Mouse (Mus musculus) liver, embryonic 14.5 days (tissue): ENCODE measurements around the gene Vps13d. TPM values are rescaled to one million over a fixed set of nuclear protein-coding genes. Genes with fewer than 3 reads are reported as not detected.

Experiments used
- ATAC-seq: fragments of 200-750 bp; cut with Nextera tagmentation; 2 replicates; pipeline ENCODE4 v1.8.0; 2017; ENCODE audit warnings: moderate number of reproducible peaks, mild to moderate bottlenecking, moderate library complexity; ENCODE audit not compliant: insufficient read depth
- DNase-seq, 3 experiments: peaks; one replicate each; pipeline ENCODE4 v3.0.0-alpha.2; 2012 to 2013; ENCODE audit warnings: low read depth in 3 of 3, low spot score in 3 of 3
- H3K27ac ChIP-seq: fragments of 300-500 bp; sonication (generic); 2 replicates; pipeline ENCODE4 v1.5.1; 2014; ENCODE audit warnings: moderate library complexity, mild to moderate bottlenecking, control low read depth, inconsistent platforms
- H3K27me3 ChIP-seq: fragments of 300-500 bp; sonication (generic); 2 replicates; pipeline ENCODE4 v1.6.1; 2014; ENCODE audit warnings: mild to moderate bottlenecking, low read length, moderate library complexity; ENCODE audit not compliant: control insufficient read depth, insufficient read depth
- H3K36me3 ChIP-seq: fragments of 300-500 bp; sonication (generic); replicated peaks from 2 replicates; pipeline ENCODE4 v1.6.1; 2014; ENCODE audit warnings: low read depth; ENCODE audit not compliant: control insufficient read depth, insufficient read depth
- H3K4me1 ChIP-seq, 2 experiments: fragments of 200-500 bp in 1 of 2; fragments of 300-500 bp in 1 of 2; sonication (generic) in 1 of 2; replicated peaks; 2 replicates each; pipeline ENCODE4 v1.6.1; 2012 to 2014; ENCODE audit warnings: antibody characterized with exemption in 1 of 2, inconsistent platforms in 1 of 2, low read length in 1 of 2; ENCODE audit not compliant: control insufficient read depth in 2 of 2, insufficient read depth in 2 of 2
- H3K4me2 ChIP-seq: fragments of 300-500 bp; sonication (generic); 2 replicates; pipeline ENCODE4 v1.6.1; 2014; ENCODE audit warnings: low read depth, mild to moderate bottlenecking, control low read depth, moderate library complexity
- H3K4me3 ChIP-seq, 2 experiments: fragments of 200-500 bp in 1 of 2; fragments of 300-500 bp in 1 of 2; sonication (generic) in 1 of 2; 2 replicates each; pipeline ENCODE4 v1.5.1; 2012 to 2014; ENCODE audit warnings: low read depth in 2 of 2, low read length in 2 of 2, mild to moderate bottlenecking in 2 of 2, control low read depth in 1 of 2, inconsistent platforms in 1 of 2, moderate library complexity in 1 of 2; ENCODE audit not compliant: insufficient read depth in 1 of 2
- H3K9ac ChIP-seq: fragments of 300-500 bp; sonication (generic); replicated peaks from 2 replicates; pipeline ENCODE4 v1.6.1; 2014; ENCODE audit warnings: mild to moderate bottlenecking, control low read depth, moderate library complexity
- H3K9me3 ChIP-seq: fragments of 300-500 bp; sonication (generic); 2 replicates; pipeline ENCODE4 v1.6.1; 2016; ENCODE audit warnings: low read length, mixed read lengths; ENCODE audit not compliant: control insufficient read depth
- CTCF ChIP-seq: IDR thresholded peaks from 2 replicates; pipeline ENCODE4 v1.5.1; 2016; ENCODE audit warnings: antibody characterized with exemption, low read depth, control low read depth
- EP300 ChIP-seq: IDR thresholded peaks from 2 replicates; pipeline ENCODE4 v1.6.1; 2016; ENCODE audit warnings: antibody characterized with exemption, low read depth
- WGBS: fragments of 180-500 bp; shearing (Covaris S2); extraction: QIAGEN DNeasy Blood & Tissue Kit; methylation state at CpG from one replicate; pipeline ENCODE4 v1.1.7; 2014; ENCODE audit not compliant: insufficient replicate concordance; 5-methylcytosine and 5-hydroxymethylcytosine counted together
- polyA plus RNA-seq, 2 experiments: library from polyadenylated mRNA; depleted of rRNA in 1 of 2; stranded (reverse) in 1 of 2; unstranded in 1 of 2; fragments of >200 nt; fragmentation: Nextera tagmentation in 1 of 2; extraction: Ambion mirVana in 1 of 2; gene quantifications; 2 replicates each; pipeline versions ENCODE4 v1.2.1 to v1.2.3; 2012 to 2014

Vps13d gene
- polyA plus RNA-seq, 2 experiments, result 5.3 to 7.1 TPM

- Histone ChIP-seq H3K27me3 (no peaks in the 10 kb centered on the region), H3K9ac (no peak overlapping the region), H3K4me3 (no peak overlapping the region), H3K9me3 (no peaks in the 10 kb centered on the region), H3K27ac (no peak overlapping the region), H3K36me3 (no peaks in the 10 kb centered on the region), H3K4me2 (no peak overlapping the region), H3K4me1 (peaks cover 0 to 9% of the 10 kb centered on the region in 2 experiments; a peak in 1 of 4 replicates)
- no peak for ATAC-seq
- WGBS, result 87% methylated on average over 7 of the region's 7 CpGs
- no peak for DNase-seq
- TF ChIP-seq CTCF, result no peak
- TF ChIP-seq EP300, result no peak
Measured at GRCm38 (mm10) chr4:144931167-144931566, 263.6 kb downstream of the Vps13d start.

DNA sequence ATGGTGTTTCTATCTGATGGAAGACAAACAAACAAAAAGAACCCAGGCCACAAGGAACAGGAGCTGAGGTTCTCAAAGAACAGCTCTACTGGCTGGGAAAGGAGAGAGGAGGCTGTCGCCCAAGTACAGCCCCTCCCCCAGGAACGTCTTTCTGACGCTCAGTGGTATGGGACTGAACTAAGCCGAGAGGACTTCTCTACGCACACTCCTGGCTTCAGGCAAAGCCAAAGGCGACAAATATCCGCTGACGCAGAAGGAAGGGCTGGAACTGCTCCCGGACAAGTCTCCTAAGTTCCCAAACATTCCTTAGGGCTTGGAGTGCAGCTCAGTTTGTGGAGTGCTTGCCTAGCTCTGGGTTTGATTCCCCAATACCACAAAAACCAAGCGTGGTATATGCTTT lies 264.4 kb downstream of the Vps13d start:
- no peak for TF ChIP-seq CTCF
- TF ChIP-seq EP300, result no peak
- no peak overlapping the region for H3K4me2 ChIP-seq
- H3K27ac ChIP-seq, result no peak overlapping the region
- WGBS, result 22% methylated on average over 10 of the region's 10 CpGs
- no peak overlapping the region for H3K4me3 ChIP-seq
- peaks cover 0 to 9% of the 10 kb centered on the region in 2 experiments; a peak in 1 of 4 replicates for H3K4me1 ChIP-seq
- ATAC-seq (no peak), DNase-seq (no peak)
- no peaks in the 10 kb centered on the region for H3K36me3 ChIP-seq
- no peaks in the 10 kb centered on the region for H3K27me3 ChIP-seq
- H3K9ac ChIP-seq, result no peak overlapping the region
- H3K9me3 ChIP-seq, result no peaks in the 10 kb centered on the region

DNA sequence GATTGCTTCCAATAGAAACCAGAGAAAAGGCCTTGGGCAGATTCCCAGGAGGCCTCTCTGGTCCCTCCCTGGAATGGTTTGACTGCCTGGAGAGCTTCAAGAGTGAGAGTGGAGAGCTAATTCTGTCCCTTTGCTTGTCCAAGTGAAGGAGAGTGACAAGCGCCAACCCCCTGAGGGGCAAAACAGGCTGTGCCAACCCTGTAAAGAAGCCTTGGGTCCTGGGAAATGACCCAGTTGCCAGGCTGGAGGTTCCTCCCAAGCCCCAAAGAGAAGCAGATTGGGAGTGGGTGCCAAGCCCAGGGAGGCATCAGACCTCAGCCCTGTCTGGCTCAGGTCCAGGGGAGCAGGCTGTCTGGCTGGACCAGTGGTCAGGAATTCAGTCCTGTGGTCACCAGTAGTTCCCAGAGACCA lies 265.0 kb downstream of the Vps13d start:
- Histone ChIP-seq H3K4me2 (no peak overlapping the region), H3K36me3 (no peaks in the 10 kb centered on the region), H3K9me3 (no peaks in the 10 kb centered on the region), H3K9ac (no peak overlapping the region), H3K4me3 (no peak overlapping the region), H3K4me1 (peaks cover 0 to 9% of the 10 kb centered on the region in 2 experiments; a peak in 1 of 4 replicates), H3K27ac (no peak overlapping the region), H3K27me3 (no peaks in the 10 kb centered on the region)
- WGBS, result 91% methylated on average over 1 of the region's 1 CpGs
- no peak for TF ChIP-seq CTCF
- no peak for TF ChIP-seq EP300
- DNase-seq, result no peak
- ATAC-seq, result no peak

GRCm38 (mm10) chr4:144928693-144929436 lies 265.9 kb downstream of the Vps13d start:
- Histone ChIP-seq H3K27me3 (no peaks in the 10 kb centered on the region), H3K9ac (no peak overlapping the region), H3K9me3 (no peaks in the 10 kb centered on the region), H3K36me3 (no peaks in the 10 kb centered on the region), H3K27ac (no peak overlapping the region), H3K4me3 (no peak overlapping the region), H3K4me2 (no peak overlapping the region), H3K4me1 (peaks cover 0 to 9% of the 10 kb centered on the region in 2 experiments; a peak in 2 of 4 replicates)
- ATAC-seq, result no peak
- DNase-seq, result no peak
- TF ChIP-seq CTCF, result no peak
- no peak for TF ChIP-seq EP300
- 61% methylated on average over 5 of the region's 5 CpGs for WGBS

Other genes starting within 250 kb of the Vps13d start
- 3.2 and 4.5 TPM in 2 replicates for gene Tnfrsf1b, start 51.9 kb upstream of the Vps13d start, polyA plus RNA-seq (2012; rRNA removed)
- gene Tnfrsf1b, start 51.9 kb upstream of the Vps13d start, polyA plus RNA-seq (2014; fragmentation: Nextera tagmentation; extraction: Ambion mirVana), result 4.2 and 4.7 TPM in 2 replicates
- 0.02 and 0.03 TPM in 2 replicates for gene Tnfrsf8, start 120.2 kb upstream of the Vps13d start, polyA plus RNA-seq (2012; rRNA removed)
- gene Tnfrsf8, start 120.2 kb upstream of the Vps13d start, polyA plus RNA-seq (2014; fragmentation: Nextera tagmentation; extraction: Ambion mirVana), result 0.05 TPM in 2 replicates